Mouse (Mus musculus) thymus, adult 2 months (tissue): ENCODE results near the gene Gabbr2.

Source experiments
- CTCF ChIP-seq: fragments of 200-500 bp; IDR thresholded peaks from 2 replicates; pipeline ENCODE4 v1.5.1; 2012; ENCODE audit warnings: mild to moderate bottlenecking, control low read depth, low read length, moderate library complexity, borderline replicate concordance; ENCODE audit not compliant: control insufficient read depth, poor library complexity, insufficient read depth; ENCODE audit errors: extremely low read depth
- POLR2A ChIP-seq: fragments of 200-500 bp; IDR thresholded peaks from 2 replicates; pipeline ENCODE4 v1.6.1; 2012; ENCODE audit warnings: mild to moderate bottlenecking, low read length, control low read depth, moderate library complexity; ENCODE audit not compliant: control insufficient read depth, poor library complexity, insufficient read depth; ENCODE audit errors: extremely low read depth

DNA sequence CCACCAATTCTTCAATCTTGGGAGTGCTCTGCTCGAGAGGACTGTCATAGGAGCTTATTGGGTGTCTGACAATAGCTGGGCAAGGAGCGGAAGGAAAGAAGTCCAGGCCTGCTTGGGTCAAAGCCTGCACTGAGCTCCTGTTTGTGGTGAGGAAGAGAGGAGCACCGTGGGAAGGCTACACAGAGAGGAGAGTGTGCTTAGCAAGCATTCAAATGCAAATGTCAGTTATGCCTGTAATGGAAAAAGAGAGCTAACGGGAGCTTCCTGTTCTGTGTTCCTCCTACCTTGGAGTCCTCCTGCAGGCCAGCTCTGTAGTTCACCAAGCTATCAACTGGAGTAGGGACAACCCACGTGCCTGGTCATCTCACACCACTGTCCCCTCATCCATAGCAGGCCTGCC lies 180.5 kb downstream of the Gabbr2 start:
- TF ChIP-seq CTCF (no peak), POLR2A (no peak)
